Mouse (Mus musculus): ENCODE measurements around the gene 1700020D05Rik.

Gene 1700020D05Rik

DNA sequence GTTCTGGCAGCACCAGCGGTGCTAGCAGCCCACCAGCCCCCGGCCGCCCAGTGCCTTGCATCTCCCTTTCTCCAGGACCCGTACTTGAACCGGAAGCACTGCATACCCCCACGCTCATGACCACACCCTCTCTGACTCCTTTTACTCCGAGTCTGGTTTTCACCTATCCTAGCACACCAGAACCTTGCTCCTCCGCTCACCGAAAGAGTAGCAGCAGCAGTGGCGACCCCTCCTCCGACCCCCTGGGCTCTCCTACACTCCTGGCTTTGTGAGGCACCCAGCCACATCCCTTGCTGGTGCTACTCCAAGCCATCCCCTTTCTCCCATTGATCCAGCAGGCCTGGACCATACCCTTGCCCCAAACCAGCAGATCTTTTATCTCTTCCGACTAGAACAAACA, 48.5 kb downstream of the 1700020D05Rik start:
- no peak for DNase-seq (ENCODE audit: extremely low spot score, low spot score)
